Mouse (Mus musculus) kidney, adult 11 months (tissue): Measurements from ENCODE around the gene Jmjd7.

Experiments used
- DNase-seq: peaks from one replicate; pipeline ENCODE4 v3.0.0; 2022

Jmjd7 gene

GRCm38 (mm10) chr2:120026984-120027949 is at the start of gene Jmjd7, which contains the start of gene Gm28042:
Gene Jmjd7 (plus strand): TSS chr2:120027483.
Gene Gm28042 (plus strand): TSS chr2:120027493.
- peak; percentile 85 for DNase-seq

DNA sequence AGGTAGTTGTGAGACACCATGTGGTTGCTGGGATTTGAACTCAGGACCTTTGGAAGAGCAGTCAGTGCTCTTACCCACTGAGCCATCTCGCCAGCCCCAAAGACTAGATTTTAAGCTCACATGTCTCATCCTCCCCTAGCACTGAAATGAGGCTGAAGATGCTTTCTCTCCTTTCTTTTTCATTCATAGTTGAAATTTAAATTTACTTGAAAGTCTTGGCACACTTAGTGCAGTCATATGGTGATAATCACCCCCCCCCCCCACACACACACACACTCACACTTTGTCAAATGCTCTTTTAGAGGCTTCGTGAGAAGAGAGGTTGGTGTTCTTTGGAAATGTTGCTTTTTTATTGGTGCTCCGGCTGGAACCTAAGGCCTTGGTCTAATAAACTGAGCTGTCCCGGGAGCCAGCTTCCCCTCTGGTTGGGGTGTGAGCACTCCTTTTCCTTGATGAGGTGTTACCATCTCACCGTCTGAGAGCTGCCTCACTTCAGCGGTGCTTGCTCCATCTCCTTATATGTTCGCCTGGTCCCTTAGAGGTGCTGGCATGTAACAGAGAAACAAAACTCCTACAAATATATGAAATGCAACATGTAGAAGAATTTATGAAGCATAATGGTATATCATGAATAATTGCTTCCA is 46.8 kb upstream of the Jmjd7 start:
- no peak for DNase-seq

DNA sequence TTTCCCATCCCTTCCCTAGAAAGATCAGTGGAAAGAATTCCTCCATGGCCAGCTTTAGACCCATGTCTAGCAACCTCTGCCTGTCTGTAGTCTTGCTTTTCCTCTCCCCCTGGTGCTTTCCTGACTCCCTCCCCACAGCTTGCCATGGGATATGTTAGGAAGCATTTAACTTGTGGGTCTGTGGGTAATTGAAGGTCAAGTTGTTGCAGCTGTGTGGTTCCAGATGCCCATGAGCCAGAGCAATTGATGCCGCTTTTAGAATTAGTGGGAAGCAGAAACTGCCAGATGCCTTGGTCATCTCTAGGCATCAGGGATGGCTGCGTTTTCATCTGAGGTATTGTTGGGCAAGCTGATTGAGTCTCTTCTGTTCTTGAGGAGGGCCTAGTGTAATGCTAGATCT is 45.7 kb upstream of the Jmjd7 start:
- no peak for DNase-seq

GRCm38 (mm10) chr2:119985871-119986270 is 41.4 kb upstream of the Jmjd7 start:
- DNase-seq = no peak

DNA sequence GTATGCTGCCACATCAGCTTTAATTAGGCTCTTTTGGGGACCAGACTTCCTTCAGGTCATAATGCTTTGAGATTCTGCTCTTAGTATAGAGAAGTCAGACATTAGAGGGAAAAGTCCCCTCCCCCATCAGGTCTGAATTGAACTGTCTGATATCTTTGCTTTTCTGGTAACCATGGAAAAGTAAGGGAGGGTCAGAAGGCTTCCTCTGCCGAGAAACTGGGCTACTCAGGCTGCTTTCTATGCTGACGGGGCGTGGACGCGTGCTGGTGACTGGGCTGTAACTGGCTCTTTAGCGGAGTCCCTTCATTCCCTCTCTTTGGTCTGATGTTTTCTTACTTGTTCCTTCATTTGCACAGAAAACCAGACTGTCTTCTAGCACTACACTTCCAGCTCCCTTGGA is 40.9 kb upstream of the Jmjd7 start:
- no peak for DNase-seq

DNA sequence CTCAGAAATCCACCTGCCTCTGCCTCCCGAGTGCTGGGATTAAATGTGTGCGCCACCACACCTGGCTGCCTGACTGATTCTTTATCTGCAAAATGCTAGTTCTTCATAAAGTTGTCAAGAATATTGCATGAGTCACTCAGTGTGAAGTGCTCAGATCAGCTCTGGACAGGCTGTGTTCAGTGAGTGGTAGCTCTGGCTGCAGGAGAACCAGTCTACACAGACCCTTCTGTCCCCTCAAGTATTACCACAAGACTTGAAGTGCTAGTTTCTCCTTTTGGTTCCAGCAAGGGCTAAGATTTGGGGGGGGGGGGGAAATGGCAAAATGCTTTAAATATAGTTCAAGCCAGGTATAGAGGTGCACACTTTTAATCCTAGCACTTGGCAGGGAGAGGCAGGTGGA is 39.8 kb upstream of the Jmjd7 start:
- DNase-seq = no peak

DNA sequence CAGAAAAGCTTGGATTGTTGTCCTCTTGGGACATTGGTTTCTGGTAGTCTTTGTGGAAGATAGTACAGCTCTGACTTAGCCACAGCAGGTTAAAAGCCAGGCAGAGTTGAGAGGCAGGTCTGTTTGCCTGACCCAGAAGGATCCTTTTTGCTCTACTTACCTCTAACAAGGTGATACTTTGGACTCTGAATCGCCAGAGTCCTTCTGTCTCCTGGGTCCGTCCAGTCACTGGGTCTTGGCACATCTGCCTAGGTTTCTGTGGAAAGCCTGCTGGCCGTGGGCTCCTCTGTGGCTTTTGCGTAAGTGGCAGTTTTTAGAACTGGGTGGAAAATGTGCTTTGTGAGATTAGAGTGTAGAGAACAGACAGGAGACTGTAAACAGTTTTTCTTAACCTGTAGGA is 38.3 kb upstream of the Jmjd7 start:
- DNase-seq = peak; percentile 49

DNA sequence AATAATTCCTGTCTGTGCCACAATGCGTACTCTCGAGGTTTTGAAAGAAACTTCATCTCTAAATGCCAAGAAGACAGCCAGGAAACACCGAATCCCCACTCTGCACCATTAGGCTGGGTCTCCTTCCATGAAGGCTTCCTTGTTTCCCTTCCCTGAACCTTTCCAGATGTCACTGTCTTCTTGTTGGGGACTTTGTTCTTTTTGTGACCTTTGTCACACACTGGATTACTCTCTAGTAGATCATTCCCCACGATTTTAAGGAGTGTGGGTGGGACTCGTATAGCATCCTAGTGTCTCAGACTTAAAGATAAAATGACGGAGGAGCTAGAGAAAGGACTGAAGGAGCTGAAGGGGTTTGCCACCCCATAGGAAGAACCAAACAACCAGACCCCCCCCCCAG is 36.4 kb upstream of the Jmjd7 start:
- DNase-seq = no peak

DNA sequence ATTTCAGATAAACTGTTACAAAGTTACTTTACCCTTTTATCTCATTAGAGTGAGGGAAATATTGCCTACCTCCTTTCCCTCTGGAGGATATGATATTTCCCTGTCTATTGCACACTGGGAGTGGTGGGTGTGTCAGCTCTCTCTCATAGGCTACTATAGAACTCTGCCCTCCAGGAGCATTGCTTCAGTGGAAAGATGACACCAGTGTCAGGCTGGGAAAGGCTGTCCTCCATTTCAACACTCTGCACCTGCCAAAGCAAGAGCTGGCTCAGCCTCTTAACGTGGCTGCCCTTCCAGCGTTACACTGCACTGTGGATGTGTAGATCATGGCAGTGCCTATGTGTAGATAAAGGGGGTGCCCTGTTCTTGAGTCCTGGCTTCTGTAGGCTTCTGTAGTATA is 34.9 kb upstream of the Jmjd7 start:
- no peak for DNase-seq

DNA sequence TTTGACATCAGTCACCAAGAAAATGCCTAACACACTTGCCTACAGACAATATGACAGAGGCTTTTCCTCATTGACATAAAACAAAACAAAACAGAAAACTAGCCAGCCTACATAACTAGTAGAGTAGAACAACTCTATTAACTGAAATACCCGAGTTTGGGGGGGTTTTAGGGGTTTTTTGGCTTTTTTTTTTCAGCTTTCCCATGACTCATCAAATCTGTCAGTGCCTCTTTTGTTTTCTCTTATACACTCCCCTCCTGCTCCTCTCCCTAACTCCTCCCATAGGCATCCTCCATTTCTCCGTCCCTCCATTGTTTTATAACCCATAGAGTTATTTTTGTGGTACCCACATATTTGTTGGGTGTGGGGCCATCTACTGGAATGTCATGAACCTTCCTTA is 33.8 kb upstream of the Jmjd7 start:
- no peak for DNase-seq

DNA sequence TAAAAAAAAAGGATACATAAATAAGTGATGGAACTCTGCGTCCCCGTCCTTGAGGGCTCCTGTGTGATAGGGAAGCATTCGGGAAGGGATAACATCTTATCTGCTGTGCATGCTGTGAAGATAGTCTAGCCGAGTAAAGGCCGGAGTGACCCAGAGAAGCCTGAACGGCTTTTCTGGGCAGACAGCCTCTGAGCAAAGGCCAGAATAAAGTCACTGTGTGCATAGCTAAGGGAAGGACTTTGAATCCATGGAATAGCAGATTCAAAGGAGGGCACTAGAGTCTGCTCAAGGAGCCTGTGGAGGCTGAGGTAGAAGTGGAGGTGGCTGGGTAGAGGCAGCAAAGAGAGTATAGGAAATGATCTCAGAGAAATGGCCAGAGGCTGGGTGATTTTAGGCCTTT is 32.4 kb upstream of the Jmjd7 start:
- DNase-seq = no peak

GRCm38 (mm10) chr2:119995391-119996281 is 31.6 kb upstream of the Jmjd7 start:
- no peak for DNase-seq

DNA sequence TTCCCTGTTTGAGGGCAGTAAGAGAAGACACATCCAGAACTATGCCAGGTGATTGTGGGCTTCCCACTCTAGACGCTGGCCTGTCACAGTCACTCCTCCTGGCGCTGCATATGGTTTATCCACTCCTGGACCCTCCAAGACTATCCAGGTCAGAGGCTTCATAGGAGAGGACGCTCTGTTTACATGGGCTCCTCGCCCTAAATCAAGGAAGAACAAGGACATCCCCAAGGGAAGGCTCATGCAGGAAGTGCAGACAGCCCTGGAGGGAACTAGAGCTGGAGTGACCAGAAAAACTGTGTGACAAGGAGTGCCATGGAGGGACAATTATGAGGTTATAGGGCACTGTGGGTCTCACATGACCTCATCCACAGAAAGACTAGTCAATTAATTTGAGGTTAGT is 29.9 kb upstream of the Jmjd7 start:
- no peak for DNase-seq

DNA sequence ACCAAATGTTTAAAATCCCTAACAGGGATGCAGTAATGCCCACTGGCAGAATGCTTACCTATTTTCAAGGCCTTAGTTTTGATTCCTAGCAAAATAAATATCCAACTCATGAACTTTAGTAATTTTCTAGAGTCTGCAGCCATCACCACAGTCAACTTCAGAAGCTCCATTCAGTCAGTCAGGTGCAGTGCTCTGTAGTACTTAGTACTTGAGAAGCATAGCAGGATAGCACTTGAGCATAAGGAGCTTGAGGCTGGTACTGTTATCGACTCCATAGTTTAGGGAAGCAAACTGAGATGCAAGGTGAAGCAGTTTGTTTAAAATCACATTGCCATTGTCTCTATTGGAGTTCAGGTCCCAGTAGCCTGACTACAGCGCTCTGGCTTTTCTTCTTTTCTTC is 27.6 kb upstream of the Jmjd7 start:
- no peak for DNase-seq

- no peak for DNase-seq
Observed at GRCm38 (mm10) chr2:120000882-120001584, 26.2 kb upstream of the Jmjd7 start.

DNA sequence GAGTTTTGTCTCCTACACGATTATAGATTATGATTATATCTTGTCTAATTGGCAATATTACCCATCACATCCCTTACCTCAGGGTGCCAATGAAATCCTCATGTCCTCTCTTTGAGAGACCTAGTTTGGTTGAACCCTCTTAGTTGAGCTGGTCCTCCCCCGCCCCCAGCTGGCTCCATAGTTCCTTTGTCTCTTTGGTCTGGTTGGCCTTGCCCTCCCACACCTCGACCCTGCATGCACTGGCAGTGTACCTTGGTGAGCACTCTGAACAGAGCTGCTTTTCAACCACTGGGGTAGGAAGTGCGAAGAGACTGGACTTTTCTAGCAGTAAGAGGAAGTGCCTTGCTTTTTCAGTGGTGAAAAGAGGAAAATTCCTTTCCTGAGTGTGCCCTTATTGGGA is 25.3 kb upstream of the Jmjd7 start:
- no peak for DNase-seq

- DNase-seq = no peak
Observed at GRCm38 (mm10) chr2:120003970-120004369, 23.3 kb upstream of the Jmjd7 start.

DNA sequence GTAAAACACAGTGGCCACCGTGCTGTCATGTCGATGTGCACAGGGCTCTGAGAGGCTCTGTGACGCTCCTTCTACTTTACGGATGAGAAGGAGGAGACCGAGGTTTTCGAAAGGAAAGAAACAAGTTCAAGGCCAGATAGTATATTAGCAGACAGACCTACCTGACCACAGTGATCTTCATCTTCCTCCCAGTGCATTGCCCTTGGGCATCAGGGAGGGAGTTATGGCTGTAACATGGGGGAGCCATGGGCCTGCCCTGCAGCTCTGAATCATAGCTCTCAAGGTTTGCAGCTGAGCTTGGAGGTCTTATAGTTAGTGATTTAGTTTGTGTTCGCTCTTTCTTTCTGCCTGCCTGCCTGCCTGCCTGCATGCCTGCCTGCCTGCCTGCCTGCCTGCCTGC is 20.6 kb upstream of the Jmjd7 start:
- no peak for DNase-seq

GRCm38 (mm10) chr2:120007680-120008210 is 19.5 kb upstream of the Jmjd7 start:
- DNase-seq = no peak

- no peak for DNase-seq
Observed at GRCm38 (mm10) chr2:120008672-120009071, 18.6 kb upstream of the Jmjd7 start.

DNA sequence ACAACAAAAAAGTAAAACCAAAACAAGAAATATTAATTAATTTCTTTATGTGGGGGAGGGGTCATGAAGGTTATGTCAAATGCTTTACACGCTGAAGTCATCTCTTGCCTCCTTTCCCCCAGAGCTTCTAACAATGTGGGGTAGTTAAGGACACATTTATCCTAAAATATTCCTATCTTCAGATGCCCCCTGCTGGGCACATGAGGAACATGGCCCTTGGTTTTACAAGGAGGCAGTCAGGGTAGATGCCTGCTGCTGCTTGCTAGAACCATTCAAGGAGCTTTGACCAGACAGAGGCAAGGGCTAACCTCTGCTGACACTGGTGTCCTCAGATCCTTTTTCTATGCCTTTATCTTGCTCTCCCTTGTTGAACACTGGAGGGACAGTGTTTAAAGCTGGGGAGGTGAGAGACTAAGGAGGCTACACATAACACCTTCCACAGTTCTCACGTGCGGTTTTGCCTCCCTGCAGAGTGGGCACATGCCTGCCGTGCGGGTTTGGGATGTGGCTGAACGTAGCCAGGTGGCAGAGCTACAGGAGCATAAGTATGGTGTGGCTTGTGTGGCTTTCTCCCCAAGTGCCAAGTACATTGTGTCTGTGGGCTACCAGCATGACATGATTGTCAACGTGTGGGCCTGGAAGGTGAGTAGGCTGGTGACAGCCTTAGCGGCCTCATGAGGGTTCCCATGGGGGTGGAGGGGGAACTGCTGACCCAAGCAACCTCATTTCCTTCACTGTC is 15.7 kb upstream of the Jmjd7 start:
- DNase-seq = peak; percentile 25

- no peak for DNase-seq
Observed at GRCm38 (mm10) chr2:120012924-120013323, 14.4 kb upstream of the Jmjd7 start.
